Mouse (Mus musculus): ENCODE data around the gene Cgn. TPM values are rescaled to one million over a fixed set of nuclear protein-coding genes. Genes with fewer than 3 reads are reported as not detected.
A peak's percentile ranks its signal among the peaks of the same experiment; 100 is the strongest.
"Not testable (repeated sequence)": the region's sequence is repeated elsewhere in the genome, so short reads cannot be mapped to it uniquely, and the experiment has no call there.

Cgn gene
- polyA plus RNA-seq, 1 experiment from 2014 or later = 4.3 TPM

DNA sequence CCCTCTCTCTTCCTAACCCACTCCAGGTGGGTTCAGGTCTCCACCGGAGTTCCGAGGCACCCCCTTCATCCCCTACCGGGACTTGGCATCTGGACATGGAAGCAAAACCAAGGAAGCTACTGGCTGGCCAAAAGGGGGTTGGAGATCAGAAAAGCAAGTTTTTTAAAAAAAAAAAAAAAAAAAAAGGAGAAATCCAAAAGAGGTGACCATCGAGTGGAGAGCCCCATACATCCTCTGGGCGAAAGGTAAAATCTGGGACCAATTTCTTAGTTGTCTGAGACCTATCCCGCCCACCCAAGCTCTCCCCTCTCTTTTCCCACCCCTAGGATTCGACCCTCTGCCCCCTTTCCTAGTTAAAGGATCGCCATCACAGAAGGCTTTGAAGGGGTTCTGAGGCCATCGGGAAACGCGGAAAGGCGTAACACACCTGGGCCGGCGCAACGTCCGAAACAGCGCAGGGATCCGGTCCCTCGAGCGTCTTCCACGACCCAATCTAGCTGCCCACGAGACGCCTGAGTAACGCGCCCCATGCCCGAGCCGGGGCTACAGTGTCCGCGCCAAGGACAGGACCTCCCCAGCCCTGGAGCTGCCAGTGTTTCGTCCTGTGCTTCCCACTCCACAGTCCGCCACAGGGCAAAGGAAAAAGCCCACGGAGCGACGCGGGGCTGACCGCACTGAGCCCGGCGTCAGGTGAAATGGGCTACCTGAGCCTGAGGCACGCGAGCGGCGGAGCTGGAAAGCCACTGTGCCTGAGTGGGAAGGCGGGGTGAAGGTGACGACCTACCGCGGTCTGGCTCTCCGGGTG lies 28.8 kb downstream of the Cgn start:
- H3K4me1 ChIP-seq; H3K27ac ChIP-seq; H3K9ac ChIP-seq; H3K36me3 ChIP-seq; H3K9me3 ChIP-seq; H3K27me3 ChIP-seq (replicated peaks): not testable (repeated sequence)
- WGBS = 3% methylated on average over 23 of the region's 47 CpGs
- Histone ChIP-seq H3K4me3 (peak overlapping the region; percentile 28), H3K4me2 (replicated peaks) (peak overlapping the region; percentile 59)
- peak; percentile 76 for ATAC-seq (ENCODE audit: low FRiP score, low read depth)

- no peaks in the 10 kb centered on the region for H3K4me1 ChIP-seq
- no peak for ATAC-seq (ENCODE audit: low FRiP score, low read depth)
Observed at GRCm38 (mm10) chr3:94745691-94746090, 40.6 kb downstream of the Cgn start.

GRCm38 (mm10) chr3:94723637-94724036 lies 62.7 kb downstream of the Cgn start:
- not testable (repeated sequence) for H3K4me1 ChIP-seq; H3K4me3 ChIP-seq; H3K27me3 ChIP-seq (replicated peaks); ATAC-seq (ENCODE audit: low FRiP score, low read depth); H3K27ac ChIP-seq; H3K4me2 ChIP-seq (replicated peaks); H3K9me3 ChIP-seq; H3K9ac ChIP-seq; H3K36me3 ChIP-seq
- WGBS = 49% methylated on average over 2 of the region's 2 CpGs

More at GRCm38 (mm10) chr3:94745691-94746090, 40.6 kb downstream of the Cgn start:
- no peak overlapping the region for H3K4me3 ChIP-seq
- no peaks in the 10 kb centered on the region for H3K9me3 ChIP-seq
- no peak overlapping the region for H3K27ac ChIP-seq
- no peak overlapping the region for H3K9ac ChIP-seq
- no peaks in the 10 kb centered on the region for H3K27me3 ChIP-seq (replicated peaks)
- WGBS = 95% methylated on average over 17 of the region's 17 CpGs
- H3K36me3 ChIP-seq = no peaks in the 10 kb centered on the region
- no peak overlapping the region for H3K4me2 ChIP-seq (replicated peaks)

DNA sequence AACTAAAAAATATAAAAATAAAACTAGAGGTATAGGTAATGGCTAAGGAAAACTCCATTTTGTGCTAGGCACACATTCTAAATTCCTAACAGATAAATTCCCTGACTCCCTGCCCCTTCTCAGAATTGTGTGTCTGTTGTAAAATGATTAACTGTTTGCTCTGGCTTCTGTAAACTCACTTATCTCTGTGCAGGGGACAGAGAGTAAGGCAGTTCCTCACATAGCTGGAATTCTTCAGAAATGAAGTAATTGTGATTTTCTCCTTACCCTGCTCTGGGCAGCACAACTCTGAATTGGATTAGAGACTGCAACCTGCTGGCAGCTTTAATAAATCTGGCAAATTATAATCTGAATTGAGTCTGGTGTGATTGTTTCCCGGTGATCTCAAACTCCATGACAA lies 68.0 kb downstream of the Cgn start:
- H3K9ac ChIP-seq; H3K27ac ChIP-seq; H3K36me3 ChIP-seq; H3K9me3 ChIP-seq; H3K4me1 ChIP-seq; H3K27me3 ChIP-seq (replicated peaks); H3K4me3 ChIP-seq; H3K4me2 ChIP-seq (replicated peaks); ATAC-seq (ENCODE audit: low FRiP score, low read depth): not testable (repeated sequence)
- 47% methylated on average over 1 of the region's 1 CpGs for WGBS

DNA sequence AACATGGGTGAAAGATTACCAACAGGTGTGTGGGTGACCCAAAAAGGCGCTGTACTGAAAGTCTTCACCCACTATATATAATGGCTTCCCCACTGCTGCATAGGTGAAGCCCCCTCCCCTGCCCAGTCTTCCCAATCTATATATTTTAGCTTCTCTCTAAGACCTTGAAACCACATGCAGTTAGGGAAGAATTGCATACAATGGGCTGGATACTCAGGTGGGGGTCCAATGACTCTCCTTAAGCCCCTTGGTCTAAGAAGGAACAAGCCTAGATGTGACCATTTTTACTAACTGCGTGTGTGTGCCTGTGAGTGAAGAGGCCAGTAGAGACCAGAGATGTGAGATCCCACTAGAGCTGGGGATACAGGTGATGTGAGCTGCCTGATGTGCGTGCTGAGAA lies 72.9 kb downstream of the Cgn start:
- H3K36me3 ChIP-seq, H3K9me3 ChIP-seq: not testable (repeated sequence)
- 79% methylated on average over 3 of the region's 3 CpGs for whole genome bisulfite sequencing

GRCm38 (mm10) chr3:94710591-94710990 lies 75.7 kb downstream of the Cgn start:
- not testable (repeated sequence) for H3K4me1 ChIP-seq; H3K27me3 ChIP-seq (replicated peaks); H3K9me3 ChIP-seq; H3K9ac ChIP-seq; H3K36me3 ChIP-seq; ATAC-seq (ENCODE audit: low FRiP score, low read depth); H3K4me3 ChIP-seq; H3K4me2 ChIP-seq (replicated peaks); H3K27ac ChIP-seq

More for the DNA sequence above, 72.9 kb downstream of the Cgn start:
- H3K4me3 ChIP-seq; H3K4me2 ChIP-seq (replicated peaks); H3K27me3 ChIP-seq (replicated peaks); H3K9ac ChIP-seq; H3K4me1 ChIP-seq; ATAC-seq (ENCODE audit: low FRiP score, low read depth); H3K27ac ChIP-seq: not testable (repeated sequence)

Other genes with a start within 250 kb of the Cgn start
- 66.5 and 66.9 TPM in 2 replicates for gene Snx27, start 203.8 kb downstream of the Cgn start, polyA plus RNA-seq (2016; fragmentation: Nextera tagmentation; extraction: Ambion mirVana)
- gene Gm10972, start 143.4 kb downstream of the Cgn start, polyA plus RNA-seq (2016; fragmentation: Nextera tagmentation; extraction: Ambion mirVana) = not detected in 2 replicates
- gene Tuft1, start 127.6 kb downstream of the Cgn start, polyA plus RNA-seq (2016; fragmentation: Nextera tagmentation; extraction: Ambion mirVana) = 2.9 and 3.5 TPM in 2 replicates
- gene Selenbp2, start 92.9 kb downstream of the Cgn start, polyA plus RNA-seq (2016; fragmentation: Nextera tagmentation; extraction: Ambion mirVana) = not detected in 2 replicates
- 20.9 and 21.0 TPM in 2 replicates for gene Pogz, start 51.1 kb upstream of the Cgn start, polyA plus RNA-seq (2016; fragmentation: Nextera tagmentation; extraction: Ambion mirVana)
- gene Psmb4, start 100.5 kb upstream of the Cgn start, polyA plus RNA-seq (2016; fragmentation: Nextera tagmentation; extraction: Ambion mirVana) = 331 and 332 TPM in 2 replicates
- gene Selenbp1, start 146.6 kb upstream of the Cgn start, polyA plus RNA-seq (2016; fragmentation: Nextera tagmentation; extraction: Ambion mirVana) = 9.6 and 9.7 TPM in 2 replicates
- 8.4 and 9.8 TPM in 2 replicates for gene Rfx5, start 167.6 kb upstream of the Cgn start, polyA plus RNA-seq (2016; fragmentation: Nextera tagmentation; extraction: Ambion mirVana)
- gene Pi4kb, start 188.2 kb upstream of the Cgn start, polyA plus RNA-seq (2016; fragmentation: Nextera tagmentation; extraction: Ambion mirVana) = 20.1 and 23.0 TPM in 2 replicates
- 33.2 and 34.9 TPM in 2 replicates for gene Zfp687, start 229.0 kb upstream of the Cgn start, polyA plus RNA-seq (2016; fragmentation: Nextera tagmentation; extraction: Ambion mirVana)

Data from neural tube, embryonic 12.5 days (tissue).